Mouse (Mus musculus): ENCODE measurements around the gene Erbb3.

GRCm38 (mm10) chr10:128545570-128545898 is 43.9 kb downstream of the Erbb3 start:
- TF ChIP-seq CTCF (IDR thresholded peaks at IDR 0.05; ENCODE audit: low read depth): no peak
- no peak for TF ChIP-seq EP300 (IDR thresholded peaks at IDR 0.05; ENCODE audit: low read depth)

Data from liver, postnatal 0 days (tissue).